Mouse (Mus musculus) G1E (cell line): ENCODE results near the gene Dnm1. TPM values are rescaled to one million over a fixed set of nuclear protein-coding genes. Genes with fewer than 3 reads are reported as not detected.

Source experiments
- ATAC-seq: 2 replicates; pipeline ENCODE4 v1.8.0; 2016; ENCODE audit warnings: mild to moderate bottlenecking; ENCODE audit not compliant: insufficient number of reproducible peaks, poor library complexity, low FRiP score, severe bottlenecking; ENCODE audit errors: extremely low read depth
- DNase-seq: peaks from one replicate; pipeline ENCODE4 v3.0.0; 2012; ENCODE audit warnings: low spot score
- H3K27me3 ChIP-seq: 2 replicates; pipeline ENCODE4 v1.6.1; 2012; ENCODE audit warnings: mild to moderate bottlenecking, low read length, inconsistent platforms; ENCODE audit not compliant: insufficient read depth
- H3K36me3 ChIP-seq: replicated peaks from 2 replicates; pipeline ENCODE3; 2012; ENCODE audit warnings: mild to moderate bottlenecking, inconsistent platforms
- H3K4me1 ChIP-seq: 2 replicates; pipeline ENCODE4 v1.6.1; 2012; ENCODE audit warnings: low read depth, low read length, inconsistent platforms, mixed read lengths; ENCODE audit not compliant: insufficient read depth
- H3K4me3 ChIP-seq: 2 replicates; pipeline ENCODE4 v1.5.1; 2012; ENCODE audit warnings: low read depth, mild to moderate bottlenecking, inconsistent platforms, low read length, moderate library complexity, mixed read lengths
- H3K9me3 ChIP-seq: replicated peaks from 2 replicates; pipeline ENCODE4 v1.6.1; 2012; ENCODE audit warnings: inconsistent platforms
- CTCF ChIP-seq: IDR thresholded peaks from 2 replicates; pipeline ENCODE4 v1.5.1; 2012; ENCODE audit warnings: low read depth, low read length, inconsistent platforms, mixed read lengths
- GATA1 ChIP-seq: IDR thresholded peaks from 2 replicates; pipeline ENCODE4 v1.6.1; 2012; ENCODE audit warnings: borderline replicate concordance, low read length, inconsistent platforms, mixed read lengths
- GATA2 ChIP-seq: IDR thresholded peaks from 2 replicates; pipeline ENCODE4 v1.6.1; 2012; ENCODE audit warnings: low read depth, low read length, inconsistent platforms, borderline replicate concordance
- POLR2AphosphoS5 ChIP-seq: IDR thresholded peaks from 2 replicates; pipeline ENCODE4 v1.6.1; 2012; ENCODE audit warnings: low read depth, low read length, inconsistent platforms; ENCODE audit not compliant: insufficient replicate concordance
- TAL1 ChIP-seq: conservative IDR thresholded peaks from 2 replicates; pipeline ENCODE4 v1.6.1; 2012; ENCODE audit warnings: low read depth, low read length, inconsistent platforms, mixed read lengths
- polyA plus RNA-seq: library from polyadenylated mRNA; stranded (reverse); fragments of >175 nt; gene quantifications from 2 replicates; pipeline ENCODE4 v1.2.3, GENCODE M21; 2012
- total RNA-seq, 2 experiments: library from RNA; stranded (forward) in 1 of 2; stranded (reverse) in 1 of 2; fragments of 200-1000 nt in 1 of 2; fragments of >200 nt in 1 of 2; fragmentation: Nextera tagmentation in 1 of 2; gene quantifications; 2 replicates each; pipeline ENCODE4 v1.2.3; 2014 to 2017

Gene Dnm1
- total and polyA plus RNA-seq, 3 experiments: 0.05 to 0.14 TPM; not detected in 1

DNA sequence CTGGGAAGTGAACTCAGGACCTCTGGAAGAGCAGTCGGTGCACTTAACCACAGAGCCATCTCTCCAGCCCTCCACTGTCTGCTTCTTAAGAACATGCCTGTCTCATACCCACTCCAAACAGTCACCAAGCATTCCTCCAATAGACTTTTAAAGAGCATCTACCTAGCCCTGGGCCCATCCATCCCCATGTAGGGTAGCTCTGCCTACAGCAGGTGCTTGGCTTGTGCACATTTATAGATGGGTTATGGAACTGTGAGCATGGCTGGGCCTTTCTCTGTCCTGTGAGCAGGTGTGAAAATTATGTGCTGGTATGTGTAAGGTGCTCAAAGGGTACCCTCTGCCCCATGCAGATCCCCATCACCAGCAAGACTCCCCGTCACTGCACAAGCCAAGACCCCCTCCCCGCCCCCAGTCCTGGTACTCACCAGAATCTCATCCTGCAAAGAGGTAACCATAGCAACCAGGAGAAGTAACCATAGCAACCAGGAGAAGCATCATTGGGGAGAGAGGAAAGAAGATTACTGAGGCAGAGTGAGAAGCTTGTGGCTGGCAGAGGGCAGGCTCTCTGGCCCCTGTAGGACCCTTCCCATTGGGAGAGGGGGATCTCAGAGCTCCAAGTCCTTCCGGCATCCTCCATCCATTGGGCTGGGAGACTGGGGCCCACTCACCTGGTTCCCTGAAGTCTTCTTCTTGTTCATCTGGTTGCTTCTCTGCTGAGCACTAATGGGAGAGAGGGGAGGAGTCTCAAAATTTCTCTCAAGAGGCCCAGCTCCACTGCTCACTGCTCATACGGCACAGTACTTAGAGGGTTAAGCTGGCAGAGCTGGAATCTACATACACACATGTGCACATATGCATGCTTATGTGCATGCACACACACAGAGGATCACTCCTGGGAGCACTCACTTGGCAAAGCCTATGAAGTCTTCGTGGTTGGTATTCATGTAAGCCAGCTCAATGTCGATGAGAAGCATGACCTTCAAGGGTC, 30.1 kb downstream of the Dnm1 start:
- TF ChIP-seq GATA2 (no peak), TAL1 (no peak), POLR2AphosphoS5 (no peak), CTCF (no peak), GATA1 (no peak)
- Histone ChIP-seq H3K9me3 (no peaks in the 10 kb centered on the region), H3K27me3 (peaks cover 46% of the 10 kb centered on the region), H3K4me3 (no peak overlapping the region), H3K36me3 (no peaks in the 10 kb centered on the region), H3K4me1 (peaks cover 5% of the 10 kb centered on the region)
- DNase-seq (no peak), ATAC-seq (no peak)

DNA sequence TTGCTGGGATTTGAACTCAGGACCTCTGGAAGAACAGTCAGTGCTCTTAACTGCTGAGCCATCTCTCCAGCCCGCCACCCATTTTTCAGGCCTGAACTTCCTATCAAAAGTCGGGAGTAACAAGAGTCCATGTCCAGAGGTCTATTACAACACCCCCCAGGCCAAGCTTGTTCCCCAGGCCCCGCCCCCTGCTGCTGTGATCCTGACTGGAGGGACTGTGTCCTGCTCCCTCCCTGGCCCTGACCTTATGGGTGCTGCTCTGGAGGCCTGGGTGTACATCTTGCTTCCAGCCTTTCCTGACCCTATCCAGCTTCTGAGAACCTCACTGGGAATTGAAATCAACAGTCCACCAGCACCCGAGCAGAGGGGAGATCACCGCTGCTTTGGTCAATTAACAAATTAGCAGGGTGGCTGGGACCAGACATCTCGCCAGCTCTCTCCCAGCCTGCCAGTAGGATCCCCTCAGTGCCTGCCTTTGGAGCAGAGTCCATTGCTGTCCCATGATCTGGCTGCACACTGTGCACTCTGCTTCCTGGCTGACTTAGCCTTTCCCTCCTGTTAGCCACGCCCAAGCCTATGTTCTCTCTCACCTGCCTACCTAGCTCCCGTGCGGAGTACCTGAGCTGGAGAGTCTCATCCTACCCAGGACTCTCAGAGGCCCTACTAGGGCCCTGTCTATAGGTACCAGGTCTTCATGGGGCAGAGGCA, 31.4 kb downstream of the Dnm1 start:
- DNase-seq (no peak), ATAC-seq (no peak)
- no peak for TF ChIP-seq TAL1
- no peak for TF ChIP-seq POLR2AphosphoS5
- TF ChIP-seq CTCF: no peak
- TF ChIP-seq GATA2: no peak
- no peak for TF ChIP-seq GATA1
- H3K4me1 ChIP-seq: peaks cover 7% of the 10 kb centered on the region
- H3K4me3 ChIP-seq: no peak overlapping the region
- H3K36me3 ChIP-seq: no peaks in the 10 kb centered on the region
- peaks cover 52% of the 10 kb centered on the region for H3K27me3 ChIP-seq
- H3K9me3 ChIP-seq: no peaks in the 10 kb centered on the region

DNA sequence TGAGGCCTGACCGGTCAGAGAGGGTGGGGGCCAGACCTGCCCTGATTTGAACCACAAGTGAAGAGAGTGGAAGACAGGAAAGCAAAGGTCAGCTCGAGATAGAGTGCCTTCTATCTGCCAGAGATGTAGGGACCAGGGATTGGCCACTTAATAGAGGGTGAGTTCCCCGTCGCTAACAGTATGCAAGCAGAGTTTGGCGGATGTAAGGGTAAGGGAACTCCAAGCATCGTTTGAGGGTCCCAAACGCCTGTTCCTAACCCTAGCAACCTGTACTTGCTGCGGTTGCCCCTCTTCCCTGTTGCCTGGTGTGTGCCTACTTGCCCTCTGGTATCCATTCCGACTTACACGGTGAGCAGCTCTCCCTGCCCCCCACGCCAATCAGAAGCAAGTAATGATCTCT, 32.4 kb downstream of the Dnm1 start:
- TF ChIP-seq TAL1 (no peak), CTCF (no peak)
- H3K9me3 ChIP-seq: no peaks in the 10 kb centered on the region
- DNase-seq: no peak
- H3K36me3 ChIP-seq: no peaks in the 10 kb centered on the region
- H3K27me3 ChIP-seq: peaks cover 57% of the 10 kb centered on the region
- ATAC-seq: no peak
- no peak overlapping the region for H3K4me3 ChIP-seq
- peaks cover 7% of the 10 kb centered on the region for H3K4me1 ChIP-seq

DNA sequence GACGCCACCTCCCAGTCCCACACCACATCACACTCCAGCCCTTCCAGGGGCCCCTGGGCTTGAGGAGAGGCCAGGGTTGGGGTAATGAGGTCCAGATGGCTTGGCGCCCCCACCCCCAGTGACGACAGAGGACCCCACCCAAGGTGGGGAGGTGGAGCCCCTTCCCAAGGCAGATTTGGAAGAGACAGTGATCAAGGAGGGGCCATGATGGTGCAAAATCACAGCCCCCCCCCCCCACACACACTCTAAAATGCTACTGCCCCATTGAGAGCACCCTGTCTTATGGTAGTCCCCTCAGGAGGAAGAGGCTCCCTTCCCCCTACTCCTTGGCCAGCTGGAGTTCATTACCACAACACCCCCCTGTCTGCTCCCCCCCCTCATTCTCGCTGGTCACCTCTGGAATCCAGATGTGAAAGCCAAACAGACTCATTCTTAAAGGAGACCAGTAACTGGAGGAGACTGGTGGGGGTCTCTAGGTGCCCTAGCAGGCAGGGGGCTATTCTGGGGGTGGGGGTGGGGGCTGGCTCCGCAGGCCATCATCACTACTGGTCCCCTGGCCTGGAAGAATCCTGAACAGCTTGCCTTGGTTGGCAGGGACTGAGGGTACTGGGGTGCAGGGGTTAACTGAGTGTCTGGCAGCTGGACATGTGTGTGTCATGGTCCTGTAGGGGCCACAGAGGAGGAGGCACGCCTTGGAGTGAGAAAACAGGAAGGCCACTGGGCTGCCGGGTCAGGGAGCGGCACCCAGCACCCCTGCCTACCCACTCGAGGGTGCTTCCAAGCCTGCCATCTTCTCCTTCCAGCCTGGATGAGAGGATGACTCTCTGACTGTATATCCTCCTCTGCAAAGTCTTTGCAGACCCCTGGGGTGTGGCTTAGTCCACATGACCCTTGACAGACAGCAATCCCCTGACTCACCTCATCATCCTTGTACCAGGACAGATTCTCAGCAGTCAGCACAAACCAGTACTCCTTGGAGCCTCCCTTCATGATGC, 33.3 kb downstream of the Dnm1 start:
- Histone ChIP-seq H3K4me1 (peaks cover 7% of the 10 kb centered on the region), H3K27me3 (peaks cover 59% of the 10 kb centered on the region), H3K36me3 (no peaks in the 10 kb centered on the region), H3K9me3 (no peaks in the 10 kb centered on the region), H3K4me3 (no peak overlapping the region)
- no peak for TF ChIP-seq GATA1
- no peak for TF ChIP-seq POLR2AphosphoS5
- no peak for TF ChIP-seq TAL1
- no peak for TF ChIP-seq GATA2
- no peak for TF ChIP-seq CTCF
- ATAC-seq: no peak
- DNase-seq: no peak

DNA sequence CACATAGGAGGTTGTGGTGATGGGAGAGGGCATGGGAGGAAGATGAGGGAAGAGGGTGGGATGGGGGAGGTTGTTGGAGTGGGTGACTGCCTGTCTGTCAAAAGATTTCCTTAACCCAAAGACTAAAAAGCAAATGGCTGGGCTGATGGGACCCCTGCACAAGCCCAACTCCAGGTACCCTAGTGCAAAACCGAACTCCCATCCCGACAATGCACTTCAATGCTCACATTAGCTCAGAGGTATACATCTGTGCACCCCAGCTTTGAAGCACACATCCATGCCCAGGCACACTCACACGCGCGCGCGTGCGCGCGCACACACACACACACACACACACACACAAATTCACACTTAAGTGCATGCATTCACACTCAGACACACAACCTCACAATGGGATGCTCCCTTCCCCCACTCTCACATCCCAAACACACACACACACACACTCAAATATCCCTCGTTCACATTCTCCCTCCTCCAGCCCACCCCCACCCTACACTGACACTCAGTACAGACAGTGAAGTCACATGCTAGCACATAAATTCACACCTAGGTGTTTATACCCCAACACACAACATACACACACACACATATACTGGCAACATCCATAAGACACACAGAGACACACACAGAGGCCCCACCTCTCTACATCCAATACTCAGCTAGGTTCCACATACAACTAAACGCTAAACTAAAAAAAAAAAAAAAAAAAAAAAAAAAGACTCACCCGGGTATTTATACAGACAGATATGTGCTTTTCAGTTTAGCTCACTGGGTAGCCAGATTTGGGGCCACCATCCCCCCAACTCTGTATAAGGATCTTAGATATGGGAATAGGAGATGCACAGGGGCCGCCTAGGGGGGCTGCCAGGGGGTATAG, 34.2 kb downstream of the Dnm1 start:
- Histone ChIP-seq H3K36me3 (no peaks in the 10 kb centered on the region), H3K9me3 (no peaks in the 10 kb centered on the region), H3K4me1 (peaks cover 7% of the 10 kb centered on the region), H3K4me3 (no peak overlapping the region), H3K27me3 (peaks cover 61% of the 10 kb centered on the region)
- DNase-seq (no peak), ATAC-seq (no peak)
- TF ChIP-seq GATA1: no peak
- no peak for TF ChIP-seq GATA2
- no peak for TF ChIP-seq POLR2AphosphoS5
- no peak for TF ChIP-seq CTCF
- no peak for TF ChIP-seq TAL1
